Mouse (Mus musculus): ENCODE measurements at regions not wholly inside any gene's neighbourhood (a gene's known extent, or its start where the extent isn't known, plus 50 kb on each side); places are given as distances from the start of the nearest gene placed in this dataset.

DNA sequence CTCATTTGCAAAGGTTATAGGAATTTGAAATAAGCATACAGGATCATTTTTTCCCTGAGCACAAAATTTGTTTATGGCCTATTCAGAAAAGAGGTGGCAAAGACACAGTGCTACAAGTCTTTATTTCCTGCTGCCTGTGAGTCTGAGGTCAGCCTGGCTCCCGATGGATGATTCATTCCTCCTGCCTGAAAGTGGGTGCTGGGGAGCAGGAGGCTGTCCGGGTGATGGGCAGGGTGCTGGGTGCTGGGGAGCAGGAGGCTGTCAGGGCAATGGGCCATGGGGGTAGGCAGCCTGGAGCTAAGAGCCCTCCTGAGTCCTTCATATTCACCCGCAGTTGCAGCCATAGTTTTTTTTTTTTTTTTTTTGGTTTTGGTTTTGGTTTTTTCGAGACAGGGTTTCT, 67.1 kb upstream of the Tbca start:
- H3K27ac ChIP-seq = no peak overlapping the region
- no peaks in the 10 kb centered on the region for H3K9me3 ChIP-seq (replicated peaks)
- DNase-seq (ENCODE audit: low spot score) = no peak
- H3K36me3 ChIP-seq = no peaks in the 10 kb centered on the region
- no peaks in the 10 kb centered on the region for H3K27me3 ChIP-seq (ENCODE audit: low read depth, poor library complexity, severe bottlenecking)
- WGBS = 85% methylated on average over 4 of the region's 4 CpGs
- H3K4me3 ChIP-seq = no peak overlapping the region
- H3K4me1 ChIP-seq = peaks cover 6% of the 10 kb centered on the region; the same call in 1 of the 2 replicates

Data from limb, embryonic 10.5 days (tissue).